Mouse (Mus musculus) layer of hippocampus, postnatal 36 days (tissue): ENCODE measurements around the gene Uchl4. TPM values are rescaled to one million over a fixed set of nuclear protein-coding genes. Genes with fewer than 3 reads are reported as not detected.
"Not testable (repeated sequence)": the region's sequence is repeated elsewhere in the genome, so short reads cannot be mapped to it uniquely, and the experiment has no call there.

Experiments used
- DNase-seq, 2 experiments: peaks; one replicate each; pipeline ENCODE4 v3.0.0; 2022
- total RNA-seq, 2 experiments: library from RNA; stranded (reverse); gene quantifications; 2 replicates each; pipeline ENCODE4 v1.2.3; 2021

Uchl4 gene
- total RNA-seq = 1 to 10 TPM; 2.1 to 3.4 TPM

- DNase-seq = no peak
These were observed at the start of gene Uchl4 for GRCm38 (mm10) chr9:64234768-64235435. TSS of gene Uchl4 (plus strand) at chr9:64235201.

DNA sequence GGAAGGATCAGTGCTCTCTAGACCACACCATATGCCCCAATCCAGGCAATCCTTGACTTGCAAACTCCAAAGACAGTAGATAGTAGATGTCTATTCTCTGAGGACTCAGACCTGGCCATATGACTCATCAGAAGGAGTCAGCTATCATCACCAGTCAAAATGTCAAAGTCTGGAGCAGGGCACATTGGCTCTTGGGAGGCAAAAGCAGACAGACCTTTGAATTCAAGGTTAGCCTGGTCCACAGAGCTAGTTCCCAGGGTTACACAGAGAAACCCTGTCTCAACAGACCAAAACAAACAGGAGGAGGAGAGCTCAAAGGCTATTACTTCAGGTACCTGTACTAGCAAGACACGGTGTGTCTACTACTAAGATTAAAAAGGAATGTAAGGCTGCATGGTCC lies 41.1 kb upstream of the Uchl4 start:
- DNase-seq = no peak

- DNase-seq = peak; percentile 59 to 69
These were observed 39.4 kb upstream of the Uchl4 start for GRCm38 (mm10) chr9:64195554-64195953.

DNA sequence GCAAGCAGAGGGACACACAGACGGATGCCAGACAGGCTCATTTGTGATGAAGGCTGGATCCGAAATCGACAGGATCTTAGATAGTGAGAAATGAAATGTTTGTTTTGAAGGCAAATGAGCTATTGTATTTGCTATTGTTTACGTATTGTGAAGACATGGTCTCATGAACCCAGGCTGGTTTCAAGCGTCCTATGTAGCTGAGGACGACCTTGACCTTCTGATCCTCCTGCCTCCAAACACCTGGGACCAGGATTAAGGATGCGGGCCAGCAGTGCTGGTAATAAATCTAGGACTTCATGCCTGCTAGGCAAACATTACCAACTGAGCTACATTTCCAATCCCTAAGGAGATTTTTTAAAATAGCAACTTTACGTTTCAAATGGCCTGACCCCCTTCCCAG lies 37.5 kb upstream of the Uchl4 start:
- DNase-seq = no peak

DNA sequence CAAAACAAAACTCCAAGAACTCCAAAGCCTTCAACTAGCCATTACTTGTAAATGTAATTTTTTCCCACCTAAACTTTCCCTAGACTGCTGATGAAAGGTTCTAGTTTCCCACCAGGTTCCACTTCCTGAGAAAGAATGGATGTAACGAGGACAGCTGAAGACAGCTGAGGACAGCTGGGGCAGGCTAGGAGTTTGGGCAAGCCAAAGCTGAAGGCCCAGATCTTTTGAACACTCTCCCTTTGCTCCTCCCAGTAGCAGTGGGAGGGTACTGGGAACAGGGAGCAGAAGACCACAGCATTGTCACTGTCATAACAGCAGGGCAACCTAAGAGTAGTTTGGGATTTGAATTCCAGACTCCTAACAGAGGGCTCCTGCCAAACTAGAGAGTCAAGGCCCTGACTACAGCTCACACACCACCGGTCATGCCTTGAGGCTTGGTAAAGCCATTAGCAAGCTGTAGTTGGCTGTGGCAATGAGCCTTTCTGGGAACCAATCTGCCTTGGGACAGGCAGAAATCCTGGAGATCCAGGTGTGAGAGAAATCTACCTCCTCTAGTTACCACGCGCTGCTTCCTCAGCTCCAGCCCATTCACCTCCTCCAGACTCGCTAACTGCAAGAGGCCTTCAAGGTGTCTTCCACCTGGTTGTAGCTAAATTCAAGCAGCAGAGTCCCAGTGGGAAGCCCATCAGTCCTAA lies 36.8 kb upstream of the Uchl4 start:
- DNase-seq = no peak

- not testable (repeated sequence) for DNase-seq
These were observed 36.1 kb upstream of the Uchl4 start for GRCm38 (mm10) chr9:64198763-64199418.

- DNase-seq = no peak
These were observed 35.1 kb upstream of the Uchl4 start for GRCm38 (mm10) chr9:64199897-64200296.

DNA sequence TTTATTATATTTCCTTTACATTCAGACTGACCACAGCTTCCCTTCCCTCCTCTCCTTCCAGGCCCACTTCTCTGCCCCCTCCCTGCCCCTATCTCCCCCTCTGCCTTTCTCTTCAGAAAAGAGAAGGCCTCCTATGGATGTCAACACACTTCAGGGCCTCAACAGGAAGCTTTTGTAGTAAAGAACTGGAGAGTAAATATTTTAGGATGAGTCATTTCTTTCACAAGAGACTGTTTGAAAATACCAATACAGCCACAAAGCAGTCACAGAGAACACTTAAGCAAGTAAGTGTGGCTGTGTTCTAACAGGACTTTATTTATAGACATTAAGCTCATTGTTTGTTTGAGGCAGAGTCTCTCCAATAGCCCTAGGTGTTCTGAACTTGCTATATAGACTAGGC lies 32.7 kb upstream of the Uchl4 start:
- DNase-seq = no peak

- no peak for DNase-seq
These were observed 32.1 kb upstream of the Uchl4 start for GRCm38 (mm10) chr9:64202866-64203265.

- DNase-seq = peak in 1 of 2 experiments; percentile 29
These were observed 27.4 kb upstream of the Uchl4 start for GRCm38 (mm10) chr9:64207509-64208084.

DNA sequence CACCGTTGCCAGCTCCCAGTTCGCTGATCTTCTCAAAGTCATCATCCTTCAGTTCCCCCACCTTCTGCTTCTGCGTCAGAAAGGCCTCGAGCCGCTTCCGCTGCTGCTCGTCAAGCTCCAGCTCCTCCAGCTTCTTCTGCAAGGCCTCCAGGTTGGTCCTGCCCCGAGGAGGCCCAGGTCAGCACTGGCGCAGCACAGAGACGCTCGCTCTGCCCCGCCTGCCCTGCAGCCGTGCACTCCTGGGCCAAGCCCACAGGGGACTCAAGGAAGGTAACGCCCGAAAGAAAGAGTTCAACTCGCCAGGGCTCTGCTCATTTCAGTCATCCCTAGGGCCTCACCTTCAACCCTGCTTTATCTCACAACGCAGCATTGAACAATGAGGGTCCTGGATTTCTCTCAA lies 20.5 kb upstream of the Uchl4 start:
- DNase-seq = no peak

- no peak for DNase-seq
These were observed 18.9 kb upstream of the Uchl4 start for GRCm38 (mm10) chr9:64216090-64216489.

- no peak for DNase-seq
These were observed 18.4 kb upstream of the Uchl4 start for GRCm38 (mm10) chr9:64216641-64217040.

- no peak for DNase-seq
These were observed 17.1 kb upstream of the Uchl4 start for GRCm38 (mm10) chr9:64217887-64218286.

GRCm38 (mm10) chr9:64219305-64219704 lies 15.7 kb upstream of the Uchl4 start:
- DNase-seq = no peak

DNA sequence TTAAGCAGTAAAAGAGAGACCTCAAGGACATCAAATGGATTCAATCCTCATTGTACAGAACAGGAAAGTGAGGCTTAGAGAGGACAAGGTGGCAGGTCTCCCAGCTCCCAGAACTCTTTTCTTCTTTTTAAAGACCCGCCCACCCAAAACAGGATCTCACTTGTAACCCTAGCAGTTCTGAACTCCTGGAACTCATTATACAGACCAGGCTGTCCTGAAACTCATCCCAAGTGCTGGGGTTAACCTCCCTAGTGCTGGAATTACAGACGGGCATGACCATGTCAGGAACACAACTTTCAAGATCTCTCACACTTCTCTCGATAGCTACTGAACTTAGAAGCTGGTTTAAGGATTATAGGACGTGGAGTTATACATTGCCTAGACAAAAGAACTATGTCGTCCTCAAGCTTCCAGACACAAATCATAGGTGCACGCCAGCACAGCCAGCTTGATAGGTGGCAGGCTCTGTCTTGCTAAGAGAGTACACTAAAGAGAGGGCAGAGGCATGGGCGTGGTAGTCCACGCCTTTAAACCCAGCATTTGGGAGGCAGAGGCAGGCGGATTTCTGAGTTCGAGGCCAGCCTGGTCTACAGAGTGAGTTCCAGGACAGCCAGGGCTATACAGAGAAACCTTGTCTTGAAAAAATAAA lies 15.1 kb upstream of the Uchl4 start:
- no peak for DNase-seq

DNA sequence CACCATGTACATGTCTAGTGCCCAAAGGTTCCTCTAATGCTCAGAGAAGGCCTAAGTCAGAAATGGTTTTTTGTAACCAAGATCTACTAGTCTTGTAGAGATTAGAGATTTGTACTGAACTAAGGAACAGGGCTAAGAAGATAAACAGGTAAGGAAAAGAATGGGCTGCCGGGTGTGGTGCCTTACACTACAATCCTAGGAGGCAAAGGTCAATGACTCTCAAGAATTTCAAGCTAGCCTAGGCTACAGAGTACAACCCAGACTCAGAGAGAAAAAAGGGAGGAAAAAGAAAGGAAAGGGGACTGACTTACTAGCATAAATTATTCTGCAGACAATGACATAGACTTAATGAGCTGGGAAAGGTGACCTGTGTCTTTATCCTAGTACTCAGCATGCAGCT lies 14.4 kb upstream of the Uchl4 start:
- DNase-seq = no peak

DNA sequence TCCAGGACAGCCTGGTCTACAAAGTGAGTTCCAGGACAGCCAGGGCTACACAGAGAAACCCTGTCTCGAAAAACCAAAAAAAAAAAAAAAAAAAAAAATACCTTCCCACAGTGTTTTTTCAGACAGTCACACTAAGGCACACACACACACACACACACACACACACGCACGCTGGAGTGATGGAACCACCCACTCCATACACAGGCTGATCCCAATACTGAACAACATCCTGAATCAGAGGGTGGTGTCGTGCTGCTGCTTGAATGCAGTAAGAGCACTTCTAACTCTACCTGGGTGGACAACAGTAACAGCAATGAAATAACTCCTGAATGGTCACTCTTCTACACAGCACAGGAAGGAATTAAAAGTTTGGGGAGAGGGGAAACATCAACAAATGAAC lies 13.5 kb upstream of the Uchl4 start:
- peak in 1 of 2 experiments; percentile 24 for DNase-seq

DNA sequence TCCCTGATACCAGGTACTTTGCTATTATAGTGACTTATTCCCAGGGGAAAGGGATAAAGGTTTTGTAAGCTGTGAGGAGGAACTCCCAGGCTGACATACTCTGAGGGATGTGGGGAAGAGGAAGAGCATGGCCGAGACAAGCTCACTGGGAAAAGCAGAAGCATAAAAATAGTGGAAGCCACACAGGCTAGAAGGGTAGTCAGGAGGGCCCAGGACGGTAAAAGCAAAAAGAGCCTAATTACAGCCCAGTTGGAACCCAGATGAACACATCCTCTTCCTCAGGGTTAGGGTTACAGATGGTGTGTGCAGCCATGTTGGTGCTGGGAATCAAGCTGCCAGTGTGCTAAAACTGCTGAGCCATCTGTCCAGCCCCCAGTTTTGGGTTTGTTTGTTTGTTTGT lies 12.9 kb upstream of the Uchl4 start:
- DNase-seq = no peak

GRCm38 (mm10) chr9:64225805-64226204 lies 9.2 kb upstream of the Uchl4 start:
- no peak for DNase-seq

DNA sequence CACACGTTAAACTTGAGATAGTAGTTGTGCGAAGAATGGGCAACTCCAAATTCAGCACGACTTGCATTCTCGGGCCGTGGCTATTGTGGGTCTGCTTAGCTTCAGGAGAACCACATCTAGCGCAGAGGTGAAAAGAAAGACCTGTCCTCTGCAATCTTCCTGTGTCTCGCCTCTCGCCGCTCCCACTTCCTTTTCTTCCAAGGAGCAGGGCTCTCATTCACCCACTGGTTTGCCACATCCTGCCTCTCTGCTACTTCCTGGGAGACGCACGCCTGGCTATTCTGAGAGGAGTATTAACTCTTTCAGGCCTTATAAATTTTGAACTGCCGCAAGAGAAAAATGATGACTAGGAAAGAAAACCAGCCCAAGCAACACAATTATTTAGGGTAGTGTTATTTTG lies 7.3 kb upstream of the Uchl4 start:
- DNase-seq = no peak

GRCm38 (mm10) chr9:64228972-64229371 lies 6.0 kb upstream of the Uchl4 start:
- DNase-seq = no peak

GRCm38 (mm10) chr9:64231171-64231570 lies 3.8 kb upstream of the Uchl4 start:
- no peak for DNase-seq
